Mouse (Mus musculus): Measurements from ENCODE around the gene Gabarap. TPM values are rescaled to one million over a fixed set of nuclear protein-coding genes. Genes with fewer than 3 reads are reported as not detected.
A peak's percentile ranks its signal among the peaks of the same experiment; 100 is the strongest.

The Gabarap gene
- polyA plus RNA-seq, 1 experiment from 2014 or later = 624 TPM

DNA sequence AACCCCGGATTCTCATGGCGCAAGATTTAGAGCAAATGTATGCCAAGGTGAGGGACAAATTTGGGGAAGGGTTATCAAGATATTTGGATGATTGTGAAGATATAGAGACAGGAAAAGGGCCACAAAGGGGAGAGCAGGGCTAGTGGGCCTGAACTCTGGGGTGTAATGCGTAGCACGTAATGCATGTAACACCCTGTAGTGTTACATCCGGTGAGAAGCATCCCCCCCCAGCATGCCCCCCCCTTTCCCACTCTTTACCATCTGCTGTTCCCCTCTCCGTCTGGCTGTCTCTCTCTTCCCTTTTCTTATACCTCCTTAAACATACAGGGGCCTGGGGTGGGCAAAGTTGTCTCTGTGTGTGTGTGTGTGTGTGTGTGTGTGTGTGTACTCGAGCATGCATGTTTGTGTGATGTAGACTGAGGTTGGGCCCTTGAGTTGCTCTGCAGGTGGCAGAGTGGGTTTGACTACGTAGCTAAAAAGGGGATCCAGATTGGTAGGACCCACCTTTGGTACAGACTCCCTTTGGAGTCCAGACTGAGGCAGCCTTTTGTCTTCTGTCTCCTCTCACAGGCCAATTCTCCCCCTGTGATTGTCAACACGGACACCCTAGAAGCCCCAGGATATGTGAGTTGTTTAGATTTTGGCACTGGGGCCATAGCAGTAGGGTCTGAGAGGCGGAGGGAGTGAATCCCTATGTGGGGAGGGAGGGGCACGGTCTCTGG lies 39.0 kb downstream of the Gabarap start:
- Histone ChIP-seq H3K9me3 (ENCODE audit: control insufficient read depth, low read length) (no peaks in the 10 kb centered on the region), H3K9ac (peak overlapping the region; percentile 59), H3K4me1 (replicated peaks; ENCODE audit: control insufficient read depth, insufficient read depth, low read length) (peaks cover 50% of the 10 kb centered on the region), H3K27ac (peak overlapping the region; percentile 93), H3K4me3 (replicated peaks; ENCODE audit: low read length) (peak overlapping the region; percentile 23), H3K27me3 (ENCODE audit: control insufficient read depth, insufficient read depth, low read length) (no peaks in the 10 kb centered on the region), H3K4me2 (replicated peaks) (peak overlapping the region; percentile 62), H3K36me3 (replicated peaks; ENCODE audit: control insufficient read depth, insufficient read depth) (peaks cover 42% of the 10 kb centered on the region)
- WGBS = 14% methylated on average over 11 of the region's 11 CpGs
- no peak for DNase-seq (ENCODE audit: low spot score)
- peak; percentile 52 for ATAC-seq (ENCODE audit: low FRiP score)

GRCm38 (mm10) chr11:70030651-70031320 lies 39.8 kb downstream of the Gabarap start:
- peak overlapping the region; percentile 62 for H3K4me2 ChIP-seq (replicated peaks)
- DNase-seq (ENCODE audit: low spot score) = no peak
- H3K9ac ChIP-seq = peak overlapping the region; percentile 59; the same call in 1 of the 2 replicates
- H3K36me3 ChIP-seq (replicated peaks; ENCODE audit: control insufficient read depth, insufficient read depth) = peaks cover 48% of the 10 kb centered on the region
- H3K27ac ChIP-seq = peak overlapping the region; percentile 93
- ATAC-seq (ENCODE audit: low FRiP score) = no peak
- no peaks in the 10 kb centered on the region for H3K9me3 ChIP-seq (ENCODE audit: control insufficient read depth, low read length)
- 86% methylated on average over 28 of the region's 28 CpGs for WGBS
- peaks cover 43% of the 10 kb centered on the region for H3K4me1 ChIP-seq (replicated peaks; ENCODE audit: control insufficient read depth, insufficient read depth, low read length)
- H3K4me3 ChIP-seq (replicated peaks; ENCODE audit: low read length) = no peak overlapping the region; the same call in 1 of the 2 replicates
- no peaks in the 10 kb centered on the region for H3K27me3 ChIP-seq (ENCODE audit: control insufficient read depth, insufficient read depth, low read length)

DNA sequence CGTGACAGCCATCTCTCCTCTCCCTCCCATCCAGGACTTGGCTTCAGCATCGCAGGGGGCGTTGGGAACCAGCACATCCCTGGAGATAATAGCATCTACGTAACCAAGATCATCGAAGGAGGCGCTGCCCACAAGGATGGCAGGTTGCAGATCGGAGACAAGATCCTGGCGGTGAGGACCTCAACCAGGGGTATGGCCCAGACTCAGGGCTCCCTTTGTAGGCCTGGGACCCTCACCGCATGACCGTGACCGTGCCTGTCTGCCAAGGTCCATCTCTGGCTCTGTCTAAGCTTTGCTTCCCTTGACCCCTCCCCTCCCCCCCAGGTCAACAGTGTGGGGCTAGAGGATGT lies 40.4 kb downstream of the Gabarap start:
- no peak for ATAC-seq (ENCODE audit: low FRiP score)
- no peak overlapping the region for H3K27ac ChIP-seq
- no peak overlapping the region for H3K4me2 ChIP-seq (replicated peaks)
- no peak overlapping the region for H3K4me3 ChIP-seq (replicated peaks; ENCODE audit: low read length)
- H3K4me1 ChIP-seq (replicated peaks; ENCODE audit: control insufficient read depth, insufficient read depth, low read length) = peaks cover 38% of the 10 kb centered on the region
- no peak for DNase-seq (ENCODE audit: low spot score)
- no peak overlapping the region for H3K9ac ChIP-seq
- 94% methylated on average over 11 of the region's 11 CpGs for WGBS
- H3K9me3 ChIP-seq (ENCODE audit: control insufficient read depth, low read length) = no peaks in the 10 kb centered on the region
- H3K27me3 ChIP-seq (ENCODE audit: control insufficient read depth, insufficient read depth, low read length) = no peaks in the 10 kb centered on the region
- H3K36me3 ChIP-seq (replicated peaks; ENCODE audit: control insufficient read depth, insufficient read depth) = peaks cover 50% of the 10 kb centered on the region

- DNase-seq (ENCODE audit: low spot score) (no peak), ATAC-seq (ENCODE audit: low FRiP score) (no peak)
- no peak overlapping the region for H3K4me2 ChIP-seq (replicated peaks)
- no peaks in the 10 kb centered on the region for H3K27me3 ChIP-seq (ENCODE audit: control insufficient read depth, insufficient read depth, low read length)
- peaks cover 88% of the 10 kb centered on the region for H3K36me3 ChIP-seq (replicated peaks; ENCODE audit: control insufficient read depth, insufficient read depth)
- H3K4me1 ChIP-seq (replicated peaks; ENCODE audit: control insufficient read depth, insufficient read depth, low read length) = no peaks in the 10 kb centered on the region
- 83% methylated on average over 7 of the region's 7 CpGs for WGBS
- H3K9ac ChIP-seq = no peak overlapping the region
- no peak overlapping the region for H3K4me3 ChIP-seq (replicated peaks; ENCODE audit: low read length)
- H3K27ac ChIP-seq = no peak overlapping the region
- no peaks in the 10 kb centered on the region for H3K9me3 ChIP-seq (ENCODE audit: control insufficient read depth, low read length)
These were observed 47.2 kb downstream of the Gabarap start for GRCm38 (mm10) chr11:70038174-70038573.

GRCm38 (mm10) chr11:70039631-70040030 lies 48.7 kb downstream of the Gabarap start:
- Histone ChIP-seq H3K4me2 (replicated peaks) (no peak overlapping the region), H3K9me3 (ENCODE audit: control insufficient read depth, low read length) (no peaks in the 10 kb centered on the region), H3K4me3 (replicated peaks; ENCODE audit: low read length) (no peak overlapping the region), H3K4me1 (replicated peaks; ENCODE audit: control insufficient read depth, insufficient read depth, low read length) (no peaks in the 10 kb centered on the region), H3K36me3 (replicated peaks; ENCODE audit: control insufficient read depth, insufficient read depth) (peaks cover 88% of the 10 kb centered on the region), H3K27me3 (ENCODE audit: control insufficient read depth, insufficient read depth, low read length) (no peaks in the 10 kb centered on the region), H3K9ac (no peak overlapping the region), H3K27ac (no peak overlapping the region)
- DNase-seq (ENCODE audit: low spot score) (no peak), ATAC-seq (ENCODE audit: low FRiP score) (no peak)
- WGBS = 91% methylated on average over 10 of the region's 10 CpGs

DNA sequence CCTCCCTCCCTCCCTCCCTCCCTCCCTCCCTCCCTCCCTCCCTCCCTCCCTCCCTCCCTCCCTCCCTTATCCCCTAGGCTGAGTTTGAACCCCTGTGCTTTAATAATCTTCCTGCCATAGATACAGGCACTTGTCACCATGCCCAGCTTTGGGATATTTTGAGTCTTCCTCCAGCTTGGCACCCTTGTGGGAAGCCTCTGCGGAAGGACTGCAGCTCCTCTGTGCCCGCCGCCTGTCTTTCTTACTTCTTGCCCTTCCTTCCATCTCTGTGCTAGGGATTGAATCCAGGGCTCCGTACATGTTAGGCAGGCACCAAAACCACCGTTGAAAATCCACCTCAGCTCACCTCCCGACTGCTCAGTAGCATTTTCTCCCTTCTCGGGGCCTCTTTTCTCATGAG lies 49.2 kb downstream of the Gabarap start:
- Histone ChIP-seq H3K4me2 (replicated peaks) (no peak overlapping the region), H3K36me3 (replicated peaks; ENCODE audit: control insufficient read depth, insufficient read depth) (peaks cover 88% of the 10 kb centered on the region), H3K4me3 (replicated peaks; ENCODE audit: low read length) (no peak overlapping the region), H3K27ac (no peak overlapping the region), H3K9ac (no peak overlapping the region), H3K27me3 (ENCODE audit: control insufficient read depth, insufficient read depth, low read length) (no peaks in the 10 kb centered on the region), H3K9me3 (ENCODE audit: control insufficient read depth, low read length) (no peaks in the 10 kb centered on the region), H3K4me1 (replicated peaks; ENCODE audit: control insufficient read depth, insufficient read depth, low read length) (no peaks in the 10 kb centered on the region)
- ATAC-seq (ENCODE audit: low FRiP score) (no peak), DNase-seq (ENCODE audit: low spot score) (no peak)
- 84% methylated on average over 7 of the region's 7 CpGs for WGBS

DNA sequence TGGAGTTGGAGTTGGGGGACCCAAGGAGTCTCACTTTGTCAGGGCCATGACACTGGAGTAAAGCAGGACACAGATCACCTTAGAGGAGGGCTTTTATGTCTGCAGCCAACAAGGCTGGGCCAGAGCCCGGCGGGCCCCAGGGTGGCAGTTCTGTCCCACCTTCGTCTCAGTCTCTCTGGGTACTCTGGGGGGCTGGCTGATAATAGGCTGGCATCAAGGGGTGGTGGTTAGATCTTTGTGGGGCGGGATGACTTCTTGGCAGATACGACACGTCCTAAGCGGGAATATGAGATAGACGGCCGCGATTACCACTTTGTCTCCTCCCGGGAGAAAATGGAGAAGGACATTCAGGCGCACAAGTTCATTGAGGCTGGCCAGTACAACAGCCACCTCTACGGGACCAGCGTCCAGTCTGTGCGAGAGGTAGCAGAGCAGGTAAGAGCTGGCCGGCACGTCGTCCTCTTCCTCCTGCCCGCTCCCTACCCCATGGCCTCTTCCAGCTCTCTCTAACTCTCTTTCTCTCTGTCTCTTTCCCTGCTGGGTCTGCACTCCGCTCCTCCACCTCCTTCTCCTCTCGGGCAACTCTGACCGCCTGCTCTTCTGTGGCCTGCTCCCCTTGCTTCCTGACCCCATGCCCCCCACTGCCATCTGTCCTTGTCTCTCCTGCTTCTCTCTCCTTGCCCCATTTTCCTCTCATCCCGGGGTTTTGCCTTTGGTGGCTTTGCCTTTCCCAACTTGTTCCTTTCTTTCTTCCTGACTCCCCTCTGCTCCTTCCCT lies 51.6 kb downstream of the Gabarap start:
- 83% methylated on average over 23 of the region's 23 CpGs for WGBS
- H3K4me2 ChIP-seq (replicated peaks) = no peak overlapping the region
- H3K27ac ChIP-seq = no peak overlapping the region
- ATAC-seq (ENCODE audit: low FRiP score) = no peak
- H3K36me3 ChIP-seq (replicated peaks; ENCODE audit: control insufficient read depth, insufficient read depth) = peaks cover 80% of the 10 kb centered on the region
- no peaks in the 10 kb centered on the region for H3K9me3 ChIP-seq (ENCODE audit: control insufficient read depth, low read length)
- no peak overlapping the region for H3K9ac ChIP-seq
- DNase-seq (ENCODE audit: low spot score) = no peak
- no peak overlapping the region for H3K4me3 ChIP-seq (replicated peaks; ENCODE audit: low read length)
- no peaks in the 10 kb centered on the region for H3K4me1 ChIP-seq (replicated peaks; ENCODE audit: control insufficient read depth, insufficient read depth, low read length)
- no peaks in the 10 kb centered on the region for H3K27me3 ChIP-seq (ENCODE audit: control insufficient read depth, insufficient read depth, low read length)

- Histone ChIP-seq H3K27ac (no peak overlapping the region), H3K27me3 (ENCODE audit: control insufficient read depth, insufficient read depth, low read length) (no peaks in the 10 kb centered on the region), H3K36me3 (replicated peaks; ENCODE audit: control insufficient read depth, insufficient read depth) (peaks cover 68% of the 10 kb centered on the region), H3K9ac (no peak overlapping the region), H3K9me3 (ENCODE audit: control insufficient read depth, low read length) (no peaks in the 10 kb centered on the region), H3K4me3 (replicated peaks; ENCODE audit: low read length) (no peak overlapping the region), H3K4me1 (replicated peaks; ENCODE audit: control insufficient read depth, insufficient read depth, low read length) (no peaks in the 10 kb centered on the region), H3K4me2 (replicated peaks) (no peak overlapping the region)
- ATAC-seq (ENCODE audit: low FRiP score) (no peak), DNase-seq (ENCODE audit: low spot score) (no peak)
- WGBS = 78% methylated on average over 7 of the region's 7 CpGs
These were observed 52.7 kb downstream of the Gabarap start for GRCm38 (mm10) chr11:70043665-70044064.
